Mouse (Mus musculus): ENCODE results near the gene Hist2h3c1. TPM values are rescaled to one million over a fixed set of nuclear protein-coding genes. Genes with fewer than 3 reads are reported as not detected.
A peak's percentile ranks its signal among the peaks of the same experiment; 100 is the strongest.

Hist2h3c1 gene
- polyA plus RNA-seq, 1 experiment from 2014 or later = not detected

- no peak overlapping the region for H3K27ac ChIP-seq (replicated peaks; ENCODE audit: low read depth, low read length)
- 71% methylated on average over 3 of the region's 3 CpGs for WGBS
- no peak for DNase-seq (ENCODE audit: low spot score)
Observed at GRCm38 (mm10) chr3:96257190-96257589, 10.7 kb downstream of the Hist2h3c1 start.

GRCm38 (mm10) chr3:96260220-96260619 is 13.7 kb downstream of the Hist2h3c1 start:
- Histone ChIP-seq H3K4me3 (ENCODE audit: low read depth, low read length) (no peak overlapping the region), H3K27ac (replicated peaks; ENCODE audit: low read depth, low read length) (no peak overlapping the region), H3K27me3 (ENCODE audit: control insufficient read depth, insufficient read depth, low read length) (no peaks in the 10 kb centered on the region), H3K4me1 (ENCODE audit: control insufficient read depth, insufficient read depth, low read length) (peaks cover 11% of the 10 kb centered on the region), H3K4me2 (ENCODE audit: low read depth, severe bottlenecking) (no peak overlapping the region), H3K36me3 (ENCODE audit: control insufficient read depth, insufficient read depth, low read length) (no peaks in the 10 kb centered on the region), H3K9ac (ENCODE audit: low read length) (no peak overlapping the region), H3K9me3 (ENCODE audit: control insufficient read depth, low read length) (no peaks in the 10 kb centered on the region)
- no peak for ATAC-seq (ENCODE audit: insufficient number of reproducible peaks, low FRiP score, low TSS enrichment, low read depth)
- DNase-seq (ENCODE audit: low spot score) = no peak
- WGBS = 90% methylated on average over 5 of the region's 5 CpGs

More at GRCm38 (mm10) chr3:96257190-96257589, 10.7 kb downstream of the Hist2h3c1 start:
- Histone ChIP-seq H3K9me3 (ENCODE audit: control insufficient read depth, low read length) (no peaks in the 10 kb centered on the region), H3K27me3 (ENCODE audit: control insufficient read depth, insufficient read depth, low read length) (no peaks in the 10 kb centered on the region), H3K36me3 (ENCODE audit: control insufficient read depth, insufficient read depth, low read length) (no peaks in the 10 kb centered on the region), H3K4me2 (ENCODE audit: low read depth, severe bottlenecking) (no peak overlapping the region), H3K4me3 (ENCODE audit: low read depth, low read length) (no peak overlapping the region), H3K4me1 (ENCODE audit: control insufficient read depth, insufficient read depth, low read length) (peaks cover 7% of the 10 kb centered on the region; the same call in 1 of the 2 replicates), H3K9ac (ENCODE audit: low read length) (no peak overlapping the region)
- no peak for ATAC-seq (ENCODE audit: insufficient number of reproducible peaks, low FRiP score, low TSS enrichment, low read depth)

GRCm38 (mm10) chr3:96261623-96262022 is 15.1 kb downstream of the Hist2h3c1 start:
- WGBS = 62% methylated on average over 3 of the region's 3 CpGs
- DNase-seq (ENCODE audit: low spot score) (no peak), ATAC-seq (ENCODE audit: insufficient number of reproducible peaks, low FRiP score, low TSS enrichment, low read depth) (no peak)
- H3K27me3 ChIP-seq (ENCODE audit: control insufficient read depth, insufficient read depth, low read length) = no peaks in the 10 kb centered on the region
- H3K4me1 ChIP-seq (ENCODE audit: control insufficient read depth, insufficient read depth, low read length) = peaks cover 11% of the 10 kb centered on the region
- no peaks in the 10 kb centered on the region for H3K36me3 ChIP-seq (ENCODE audit: control insufficient read depth, insufficient read depth, low read length)
- H3K27ac ChIP-seq (replicated peaks; ENCODE audit: low read depth, low read length) = peak overlapping the region; percentile 99
- H3K9me3 ChIP-seq (ENCODE audit: control insufficient read depth, low read length) = no peaks in the 10 kb centered on the region
- peak overlapping the region; percentile 77; the same call in 1 of the 2 replicates for H3K9ac ChIP-seq (ENCODE audit: low read length)
- 0 out of 2 replicates have a peak overlapping the region, but pooled peaks have one; percentile 50 for H3K4me3 ChIP-seq (ENCODE audit: low read depth, low read length)
- H3K4me2 ChIP-seq (ENCODE audit: low read depth, severe bottlenecking) = peak overlapping the region; percentile 83

GRCm38 (mm10) chr3:96262216-96262875 is 15.9 kb downstream of the Hist2h3c1 start:
- peak; percentile 78 for DNase-seq (ENCODE audit: low spot score)
- Histone ChIP-seq H3K36me3 (ENCODE audit: control insufficient read depth, insufficient read depth, low read length) (no peaks in the 10 kb centered on the region), H3K4me1 (ENCODE audit: control insufficient read depth, insufficient read depth, low read length) (peaks cover 14% of the 10 kb centered on the region), H3K27me3 (ENCODE audit: control insufficient read depth, insufficient read depth, low read length) (no peaks in the 10 kb centered on the region), H3K4me3 (ENCODE audit: low read depth, low read length) (peak overlapping the region; percentile 50), H3K27ac (replicated peaks; ENCODE audit: low read depth, low read length) (peak overlapping the region; percentile 99), H3K9ac (ENCODE audit: low read length) (peak overlapping the region; percentile 77), H3K4me2 (ENCODE audit: low read depth, severe bottlenecking) (peak overlapping the region; percentile 83), H3K9me3 (ENCODE audit: control insufficient read depth, low read length) (no peaks in the 10 kb centered on the region)
- peak; percentile 76 for ATAC-seq (ENCODE audit: insufficient number of reproducible peaks, low FRiP score, low TSS enrichment, low read depth)
- under 1% methylated on average over 19 of the region's 19 CpGs for WGBS

- Histone ChIP-seq H3K27ac (replicated peaks; ENCODE audit: low read depth, low read length) (peak within 1 kb of the TSS; percentile 99), H3K9ac (ENCODE audit: low read length) (peak within 1 kb of the TSS; percentile 77), H3K4me2 (ENCODE audit: low read depth, severe bottlenecking) (peak within 1 kb of the TSS; percentile 83), H3K4me1 (ENCODE audit: control insufficient read depth, insufficient read depth, low read length) (peaks cover 15% of the 10 kb centered on the region), H3K36me3 (ENCODE audit: control insufficient read depth, insufficient read depth, low read length) (no peaks in the 10 kb centered on the region), H3K9me3 (ENCODE audit: control insufficient read depth, low read length) (no peaks in the 10 kb centered on the region), H3K27me3 (ENCODE audit: control insufficient read depth, insufficient read depth, low read length) (no peaks in the 10 kb centered on the region), H3K4me3 (ENCODE audit: low read depth, low read length) (peak within 1 kb of the TSS; percentile 50)
- ATAC-seq (ENCODE audit: insufficient number of reproducible peaks, low FRiP score, low TSS enrichment, low read depth) = peak; percentile 82
- WGBS = under 1% methylated on average over 40 of the region's 40 CpGs
- DNase-seq (ENCODE audit: low spot score) = peak; percentile 98
Observed at GRCm38 (mm10) chr3:96262979-96263550, 16.6 kb downstream of the Hist2h3c1 start, which contains the start of gene Hist2h4. Gene Hist2h4, minus strand, starts transcription at chr3:96263311.

GRCm38 (mm10) chr3:96263558-96264403 is 17.3 kb downstream of the Hist2h3c1 start:
- peak overlapping the region; percentile 99 for H3K27ac ChIP-seq (replicated peaks; ENCODE audit: low read depth, low read length)
- H3K4me2 ChIP-seq (ENCODE audit: low read depth, severe bottlenecking) = peak overlapping the region; percentile 83
- DNase-seq (ENCODE audit: low spot score) = peak; percentile 75
- H3K27me3 ChIP-seq (ENCODE audit: control insufficient read depth, insufficient read depth, low read length) = no peaks in the 10 kb centered on the region
- H3K4me1 ChIP-seq (ENCODE audit: control insufficient read depth, insufficient read depth, low read length) = peaks cover 17% of the 10 kb centered on the region
- peak overlapping the region; percentile 30 for H3K4me3 ChIP-seq (ENCODE audit: low read depth, low read length)
- 14% methylated on average over 27 of the region's 27 CpGs for WGBS
- H3K36me3 ChIP-seq (ENCODE audit: control insufficient read depth, insufficient read depth, low read length) = no peaks in the 10 kb centered on the region
- ATAC-seq (ENCODE audit: insufficient number of reproducible peaks, low FRiP score, low TSS enrichment, low read depth) = no peak
- no peaks in the 10 kb centered on the region for H3K9me3 ChIP-seq (ENCODE audit: control insufficient read depth, low read length)
- H3K9ac ChIP-seq (ENCODE audit: low read length) = peak overlapping the region; percentile 66

- Histone ChIP-seq H3K4me3 (ENCODE audit: low read depth, low read length) (no peak overlapping the region), H3K27ac (replicated peaks; ENCODE audit: low read depth, low read length) (peak overlapping the region; percentile 99), H3K4me2 (ENCODE audit: low read depth, severe bottlenecking) (peak overlapping the region; percentile 83; the same call in 1 of the 2 replicates), H3K9me3 (ENCODE audit: control insufficient read depth, low read length) (no peaks in the 10 kb centered on the region), H3K27me3 (ENCODE audit: control insufficient read depth, insufficient read depth, low read length) (no peaks in the 10 kb centered on the region), H3K36me3 (ENCODE audit: control insufficient read depth, insufficient read depth, low read length) (no peaks in the 10 kb centered on the region), H3K4me1 (ENCODE audit: control insufficient read depth, insufficient read depth, low read length) (peaks cover 17% of the 10 kb centered on the region), H3K9ac (ENCODE audit: low read length) (no peak overlapping the region; the same call in 1 of the 2 replicates)
- ATAC-seq (ENCODE audit: insufficient number of reproducible peaks, low FRiP score, low TSS enrichment, low read depth) (no peak), DNase-seq (ENCODE audit: low spot score) (peak; percentile 31)
- 78% methylated on average over 7 of the region's 7 CpGs for WGBS
Observed at GRCm38 (mm10) chr3:96264404-96264949, 18.0 kb downstream of the Hist2h3c1 start.
